Mouse (Mus musculus): ENCODE data around the gene Tspan31.

GRCm38 (mm10) chr10:127030336-127031296 lies 39.4 kb downstream of the Tspan31 start, which contains the start of gene Tsfm:
- TF ChIP-seq CTCF (IDR thresholded peaks at IDR 0.05; ENCODE audit: low read depth, low read length) (peak; percentile 86), POLR2A (IDR thresholded peaks at IDR 0.05; ENCODE audit: borderline replicate concordance, low read depth, low read length) (no peak; the same call in 1 of the 2 replicates)

All from bone marrow macrophage, adult 2 months (primary cell).